Mouse (Mus musculus) C2C12 (cell line): ENCODE data around the gene Dstn. TPM values are rescaled to one million over a fixed set of nuclear protein-coding genes. Genes with fewer than 3 reads are reported as not detected.

Experiments
- H3K27me3 ChIP-seq: one replicate; pipeline ENCODE4 v1.6.1; 2011; ENCODE audit not compliant: control insufficient read depth, insufficient read depth, insufficient read length
- H3K36me3 ChIP-seq: one replicate; pipeline ENCODE4 v1.6.1; 2011; ENCODE audit not compliant: control insufficient read depth, insufficient read depth
- H3K4me3 ChIP-seq: one replicate; pipeline ENCODE4 v1.5.1; 2011; ENCODE audit warnings: mild to moderate bottlenecking, control low read depth; ENCODE audit not compliant: poor library complexity, insufficient read depth, severe bottlenecking
- H3K79me2 ChIP-seq: one replicate; pipeline ENCODE4 v1.6.1; 2011; ENCODE audit not compliant: control insufficient read depth, insufficient read depth
- H3K79me3 ChIP-seq: one replicate; pipeline ENCODE4 v1.6.1; 2011; ENCODE audit warnings: low read depth, control low read depth
- H3ac ChIP-seq: one replicate; pipeline ENCODE3; 2011; ENCODE audit warnings: low read depth; ENCODE audit not compliant: control insufficient read depth, insufficient read length
- CEBPB ChIP-seq: IDR thresholded peaks from one replicate; pipeline ENCODE4 v1.6.1; 2011; ENCODE audit warnings: low read depth, mild to moderate bottlenecking, control low read depth, moderate library complexity
- CTCF ChIP-seq: IDR thresholded peaks from one replicate; pipeline ENCODE4 v1.5.1; 2011; ENCODE audit not compliant: control insufficient read depth, insufficient read depth, insufficient read length
- FOSL1 ChIP-seq: IDR thresholded peaks from one replicate; pipeline ENCODE4 v1.8.0; 2011; ENCODE audit warnings: mild to moderate bottlenecking, low read length; ENCODE audit not compliant: poor library complexity, insufficient read depth, severe bottlenecking
- MAX ChIP-seq: IDR thresholded peaks from one replicate; pipeline ENCODE4 v1.6.1; 2011; ENCODE audit warnings: mild to moderate bottlenecking, control low read depth
- MYOD1 ChIP-seq: IDR thresholded peaks from one replicate; pipeline ENCODE4 v1.6.1; 2011; ENCODE audit warnings: low read depth; ENCODE audit not compliant: control insufficient read depth, insufficient read length
- MYOG ChIP-seq: IDR thresholded peaks from one replicate; pipeline ENCODE4 v1.6.1; 2011; ENCODE audit not compliant: control insufficient read depth, insufficient read length; ENCODE audit errors: extremely low read depth
- USF1 ChIP-seq: IDR thresholded peaks from one replicate; pipeline ENCODE4 v1.6.1; 2011; ENCODE audit warnings: low read depth, mild to moderate bottlenecking, control low read depth, moderate library complexity
- polyA plus RNA-seq: library from polyadenylated mRNA; unstranded; fragments of >200 nt; fragmentation: generic; extraction: Trizol; gene quantifications from one replicate; pipeline ENCODE4 v1.2.1, GENCODE M21; 2012; ENCODE audit warnings: missing spikeins

The Dstn gene
- polyA plus RNA-seq, 1 experiment: 287 TPM

DNA sequence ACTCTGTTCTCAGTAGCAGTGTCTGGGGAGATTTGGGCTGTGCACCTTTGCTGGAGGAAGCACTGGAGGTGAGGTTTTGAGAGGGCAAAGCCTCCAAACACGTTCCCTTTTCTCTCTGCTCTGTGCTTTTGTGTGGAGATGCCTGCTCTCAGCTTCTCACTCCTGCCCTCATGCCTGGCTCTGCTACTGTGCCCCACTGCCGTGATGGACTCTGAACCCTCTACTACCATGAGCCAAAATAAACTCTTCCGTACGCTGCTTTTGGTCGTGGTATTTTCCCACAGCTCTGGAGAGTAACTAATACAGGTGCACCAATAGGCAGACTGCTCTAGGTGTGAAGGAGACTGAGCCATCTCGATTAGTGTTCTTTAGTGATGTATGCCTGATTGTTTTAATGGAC is 35.8 kb upstream of the Dstn start:
- H3K79me3 ChIP-seq: no peaks in the 10 kb centered on the region
- no peaks in the 10 kb centered on the region for H3K27me3 ChIP-seq
- H3K4me3 ChIP-seq: no peak overlapping the region
- no peak for TF ChIP-seq CEBPB
- TF ChIP-seq MYOG: no peak
- no peak for TF ChIP-seq MAX
- TF ChIP-seq FOSL1: no peak
- TF ChIP-seq USF1: no peak
- TF ChIP-seq CTCF: no peak
- no peak for TF ChIP-seq MYOD1
- no peak overlapping the region for H3ac ChIP-seq
- H3K79me2 ChIP-seq: no peaks in the 10 kb centered on the region
- no peaks in the 10 kb centered on the region for H3K36me3 ChIP-seq

DNA sequence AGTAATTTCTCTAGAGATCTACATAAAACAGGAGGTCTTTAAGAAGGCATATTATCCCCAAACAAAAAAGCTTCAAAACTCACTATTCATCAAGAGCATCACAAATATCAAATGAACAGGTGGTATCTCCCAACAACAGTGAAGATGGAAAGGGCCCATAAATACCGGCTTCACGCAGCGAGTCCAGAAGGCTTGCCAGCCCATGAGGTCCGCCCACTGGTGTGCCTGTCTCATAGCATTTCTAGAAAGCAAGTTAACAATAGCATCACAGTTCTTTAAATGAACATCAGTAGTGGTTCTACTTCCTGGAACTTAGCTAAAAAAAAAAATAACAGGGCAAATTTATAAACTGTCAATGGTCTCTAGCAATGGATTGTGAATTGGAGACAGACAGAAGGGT is 33.1 kb upstream of the Dstn start:
- TF ChIP-seq USF1 (no peak), MYOD1 (no peak), FOSL1 (no peak), MYOG (no peak)
- H3K4me3 ChIP-seq: no peak overlapping the region
- H3K36me3 ChIP-seq: no peaks in the 10 kb centered on the region
- no peaks in the 10 kb centered on the region for H3K79me2 ChIP-seq
- H3K79me3 ChIP-seq: no peaks in the 10 kb centered on the region
- no peak overlapping the region for H3ac ChIP-seq
- no peaks in the 10 kb centered on the region for H3K27me3 ChIP-seq

DNA sequence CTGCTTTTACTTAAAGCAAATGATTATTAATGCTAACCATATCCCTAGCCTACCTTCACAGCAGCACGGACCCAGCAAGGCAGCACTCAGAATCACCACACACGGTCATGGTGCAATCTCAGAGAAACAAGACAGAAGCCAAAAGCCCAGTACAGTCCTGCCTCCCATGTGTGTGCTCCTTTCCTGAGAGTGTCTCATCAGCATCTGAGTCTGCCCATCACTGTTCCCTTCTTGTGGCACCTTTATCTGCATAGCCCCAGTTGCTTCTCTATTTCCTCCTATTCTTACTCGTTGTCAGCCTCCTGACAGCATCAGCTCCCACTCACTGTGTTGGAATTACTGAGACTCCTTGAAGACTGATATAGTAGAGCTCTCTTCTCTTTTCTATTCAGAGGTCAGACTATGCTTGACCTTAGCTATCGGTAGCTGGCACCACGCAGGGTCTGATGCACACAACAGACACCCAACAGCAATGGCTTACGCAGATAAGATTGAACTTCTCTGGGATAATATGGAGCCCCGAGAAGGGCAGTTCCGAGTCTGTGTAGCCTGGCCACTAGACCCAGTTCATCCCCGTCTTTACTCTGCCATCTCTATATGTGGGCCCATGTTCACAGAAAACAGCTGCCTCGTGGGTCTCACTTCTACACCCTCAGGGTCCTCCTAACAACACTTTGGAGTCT is 32.4 kb upstream of the Dstn start:
- H3K4me3 ChIP-seq: no peak overlapping the region
- H3K27me3 ChIP-seq: no peaks in the 10 kb centered on the region
- H3K79me3 ChIP-seq: no peaks in the 10 kb centered on the region
- no peaks in the 10 kb centered on the region for H3K79me2 ChIP-seq
- no peak overlapping the region for H3ac ChIP-seq
- TF ChIP-seq FOSL1: no peak
- TF ChIP-seq USF1: no peak
- TF ChIP-seq MAX: no peak
- no peak for TF ChIP-seq CTCF
- TF ChIP-seq CEBPB: no peak
- no peak for TF ChIP-seq MYOG
- no peaks in the 10 kb centered on the region for H3K36me3 ChIP-seq

DNA sequence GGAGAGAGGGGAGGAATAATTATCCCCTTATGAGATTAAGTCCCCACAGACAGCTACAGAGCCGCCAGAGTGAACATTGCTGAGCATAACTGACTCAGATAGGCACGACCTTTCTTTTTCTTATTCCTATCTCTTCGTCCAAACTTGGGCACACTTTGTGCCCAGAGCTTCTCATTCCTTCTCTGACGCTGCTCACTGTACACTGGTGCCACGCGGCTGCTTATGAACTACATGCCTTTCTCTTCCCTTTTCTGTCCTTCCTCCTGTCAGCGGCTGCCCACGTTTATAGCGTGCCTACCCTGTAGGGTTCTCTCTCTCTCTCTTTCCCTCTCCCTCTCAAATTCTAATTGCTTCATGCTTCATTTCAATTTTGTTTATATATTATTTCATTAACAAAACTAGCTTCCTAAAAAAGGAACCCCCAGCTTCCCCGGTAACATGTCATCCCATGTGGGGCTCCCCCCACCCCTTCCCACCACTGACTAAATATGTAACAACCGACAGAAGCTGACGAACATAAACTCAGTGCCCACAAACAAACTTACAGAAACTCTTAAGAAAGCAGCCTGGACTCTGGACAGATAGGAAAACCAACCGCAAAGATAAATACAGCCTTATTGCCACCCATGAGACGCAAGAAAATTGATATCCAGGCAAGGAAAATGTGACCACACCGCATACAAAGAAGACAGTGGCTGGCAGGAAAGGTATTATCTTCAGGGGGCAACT is 25.8 kb upstream of the Dstn start:
- no peak overlapping the region for H3K4me3 ChIP-seq
- no peaks in the 10 kb centered on the region for H3K79me2 ChIP-seq
- no peaks in the 10 kb centered on the region for H3K79me3 ChIP-seq
- no peaks in the 10 kb centered on the region for H3K36me3 ChIP-seq
- no peak overlapping the region for H3ac ChIP-seq
- H3K27me3 ChIP-seq: no peaks in the 10 kb centered on the region
- TF ChIP-seq MAX (no peak), MYOG (no peak), CEBPB (no peak), USF1 (no peak), FOSL1 (no peak), MYOD1 (no peak), CTCF (no peak)

DNA sequence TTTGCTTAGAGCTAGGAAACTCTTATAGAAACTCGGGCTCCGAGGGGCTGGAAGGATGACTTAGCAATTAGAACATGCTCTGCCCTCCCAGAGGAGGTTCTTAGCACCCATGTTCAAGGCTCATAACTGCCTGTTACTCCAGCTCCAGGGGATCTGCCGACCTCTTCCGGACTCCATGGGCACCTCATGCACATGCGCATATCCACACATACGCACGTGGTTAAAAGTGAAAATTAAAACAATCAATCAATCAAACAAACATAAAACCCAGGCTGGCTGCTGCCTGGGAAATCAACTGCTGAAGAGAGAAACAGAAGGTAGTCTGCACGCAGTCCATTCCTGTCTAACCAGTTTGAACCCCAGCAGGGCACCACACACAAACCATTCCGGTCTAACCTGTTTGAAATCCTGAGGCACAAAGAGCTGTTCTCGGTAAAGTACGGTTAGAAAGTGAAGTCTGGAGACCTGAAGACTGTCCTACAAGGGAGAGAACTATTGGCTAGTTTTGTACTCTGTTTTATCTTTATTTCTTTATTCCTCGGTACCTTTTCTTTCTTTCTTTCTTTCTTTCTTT is 25.2 kb upstream of the Dstn start:
- TF ChIP-seq CEBPB: no peak
- TF ChIP-seq MYOD1: no peak
- no peak for TF ChIP-seq MAX
- no peak for TF ChIP-seq MYOG
- H3K79me3 ChIP-seq: no peaks in the 10 kb centered on the region
- no peaks in the 10 kb centered on the region for H3K36me3 ChIP-seq
- H3K79me2 ChIP-seq: no peaks in the 10 kb centered on the region
- no peak overlapping the region for H3ac ChIP-seq
- H3K27me3 ChIP-seq: no peaks in the 10 kb centered on the region
- no peak overlapping the region for H3K4me3 ChIP-seq
